Mouse (Mus musculus) layer of hippocampus, adult 8-10 months (tissue): ENCODE measurements around the gene Dpysl5. TPM values are rescaled to one million over a fixed set of nuclear protein-coding genes. Genes with fewer than 3 reads are reported as not detected.
A peak's percentile ranks its signal among the peaks of the same experiment; 100 is the strongest.
"Not testable (repeated sequence)": the region's sequence is repeated elsewhere in the genome, so short reads cannot be mapped to it uniquely, and the experiment has no call there.

Experiments used
- DNase-seq, 2 experiments: peaks; one replicate each; pipeline ENCODE4 v3.0.0; 2022; ENCODE audit warnings: low spot score in 2 of 2
- total RNA-seq, 4 experiments: library from RNA; stranded (reverse); gene quantifications; 2 replicates each; pipeline ENCODE4 v1.2.4; 2022

The Dpysl5 gene
- 10 to 100 TPM; 23.6 to 33.6 (median 30.8) TPM for total RNA-seq

- peak; percentile 84 to 85 for DNase-seq
Observed at GRCm38 (mm10) chr5:30711147-30712001, at the start of gene Dpysl5. Gene Dpysl5 (plus strand): TSS chr5:30711564.

GRCm38 (mm10) chr5:30665360-30665759, 46.0 kb upstream of the Dpysl5 start:
- no peak for DNase-seq

- peak; percentile 57 to 61 for DNase-seq
Observed at GRCm38 (mm10) chr5:30665968-30666367, 45.4 kb upstream of the Dpysl5 start.

- DNase-seq = peak; percentile 92 to 95
Observed at GRCm38 (mm10) chr5:30666391-30667195, 44.8 kb upstream of the Dpysl5 start, which contains the start of gene Cenpa. Gene Cenpa (plus strand): TSS chr5:30666777.

- no peak for DNase-seq
Observed at GRCm38 (mm10) chr5:30667215-30667614, 44.1 kb upstream of the Dpysl5 start.

- no peak for DNase-seq
Observed at GRCm38 (mm10) chr5:30667686-30668085, 43.7 kb upstream of the Dpysl5 start.

GRCm38 (mm10) chr5:30668637-30669495, 42.5 kb upstream of the Dpysl5 start:
- no peak for DNase-seq

- no peak for DNase-seq
Observed at GRCm38 (mm10) chr5:30669496-30669830, 41.9 kb upstream of the Dpysl5 start.

- no peak for DNase-seq
Observed at GRCm38 (mm10) chr5:30670091-30670490, 41.3 kb upstream of the Dpysl5 start.

GRCm38 (mm10) chr5:30674001-30674400, 37.4 kb upstream of the Dpysl5 start:
- no peak for DNase-seq

- DNase-seq = no peak
Observed at GRCm38 (mm10) chr5:30676800-30677199, 34.6 kb upstream of the Dpysl5 start.

GRCm38 (mm10) chr5:30678069-30678468, 33.3 kb upstream of the Dpysl5 start:
- not testable (repeated sequence) for DNase-seq

GRCm38 (mm10) chr5:30678722-30679296, 32.6 kb upstream of the Dpysl5 start:
- no peak for DNase-seq

GRCm38 (mm10) chr5:30679593-30679992, 31.8 kb upstream of the Dpysl5 start:
- DNase-seq = no peak

GRCm38 (mm10) chr5:30681970-30682369, 29.4 kb upstream of the Dpysl5 start:
- DNase-seq = no peak

- no peak for DNase-seq
Observed at GRCm38 (mm10) chr5:30682967-30683600, 28.3 kb upstream of the Dpysl5 start.

GRCm38 (mm10) chr5:30683993-30684392, 27.4 kb upstream of the Dpysl5 start:
- no peak for DNase-seq

- DNase-seq = no peak
Observed at GRCm38 (mm10) chr5:30686781-30687180, 24.6 kb upstream of the Dpysl5 start.

- no peak for DNase-seq
Observed at GRCm38 (mm10) chr5:30700361-30701000, 10.9 kb upstream of the Dpysl5 start.

GRCm38 (mm10) chr5:30701373-30701772, 10.0 kb upstream of the Dpysl5 start:
- DNase-seq = not testable (repeated sequence)
